In the genomic region with DNA sequence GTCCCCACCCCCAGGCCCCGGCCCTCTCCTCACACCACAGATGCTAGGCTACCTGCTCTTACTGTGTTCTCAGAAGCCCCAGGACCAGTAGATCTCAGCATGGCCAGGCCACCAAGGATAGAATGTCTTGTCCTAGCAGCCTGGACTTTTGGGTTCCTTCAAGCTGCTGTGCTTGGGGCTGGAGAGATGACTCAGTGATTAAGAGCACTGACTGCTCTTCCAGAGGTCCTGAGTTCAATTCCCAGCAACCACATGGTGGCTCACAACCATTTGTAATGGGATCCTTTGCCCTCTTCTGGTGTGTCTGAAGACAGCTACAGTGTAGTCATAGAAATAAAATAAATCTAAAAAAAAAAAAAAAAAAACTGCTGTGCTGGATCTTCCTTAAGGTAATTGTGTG, we compare ENCODE assay signal across 17 mouse cellular contexts. TPM values are rescaled to one million over a fixed set of nuclear protein-coding genes. Genes with fewer than 3 reads are reported as not detected.
DNase-seq lines count a peak whose midpoint lies in the region; ATAC-seq and TF ChIP-seq lines count a peak whose summit lies in the region.
"Not testable (repeated sequence)": the region's sequence is repeated elsewhere in the genome, so short reads cannot be mapped to it uniquely, and the experiment has no call there.
"Had no signal": no experiment of that assay in that cellular context is flagged by ENCODE, and none has a peak within 500 bp of the region (broad histone marks: within the 10 kb centered on the region; RNA-seq: fewer than 3 reads in every experiment).

A gene (minus strand): TSS at position 101 of the 400 bp plus-strand sequence.

- not testable (repeated sequence) for DNase-seq in lung, adult 2 months; stomach, postnatal 0 days (ENCODE audit: low spot score)

- TF ChIP-seq POLR2A in bone marrow macrophage, adult 2 months (IDR thresholded peaks at IDR 0.05; ENCODE audit: borderline replicate concordance, low read depth, low read length); lung, adult 2 months (IDR thresholded peaks at IDR 0.05; ENCODE audit: borderline replicate concordance, extremely low read depth, low read depth, low read length): not testable (repeated sequence)

- ATAC-seq in erythroid progenitor cell, adult 5-6 weeks (replicated peaks; ENCODE audit: low FRiP score, poor library complexity, severe bottlenecking); granulocyte monocyte progenitor cell, adult 5-6 weeks (replicated peaks; ENCODE audit: poor library complexity, severe bottlenecking); liver, embryonic 15.5 days (ENCODE audit: insufficient read depth); megakaryocyte progenitor cell, adult 5-6 weeks (replicated peaks; ENCODE audit: poor library complexity); neutrophil, adult 5-6 weeks (ENCODE audit: extremely low read depth, insufficient number of reproducible peaks, low FRiP score, poor library complexity, severe bottlenecking); stomach, postnatal 0 days (ENCODE audit: low FRiP score, low TSS enrichment): not testable (repeated sequence)

- H3K27ac ChIP-seq in bone marrow macrophage, adult 2 months (ENCODE audit: insufficient read depth, low read depth, low read length) = peak within 1 kb of the TSS; percentile 98
- H3K27ac ChIP-seq in liver, embryonic 15.5 days (replicated peaks) = peak within 1 kb of the TSS; percentile 55; the same call in 1 of the 2 replicates
- H3K27ac ChIP-seq in stomach, postnatal 0 days (replicated peaks) = 0 out of 2 replicates have a peak within 1 kb of the TSS, but pooled peaks have one; percentile 4

- peak within 1 kb of the TSS; percentile 34 for H3K4me3 ChIP-seq in bone marrow macrophage, adult 2 months (ENCODE audit: insufficient read depth, low read length)
- not testable (repeated sequence) for H3K4me3 ChIP-seq in liver, embryonic 15.5 days (replicated peaks); lung, adult 2 months (replicated peaks; ENCODE audit: extremely low read depth, low read depth, low read length); stomach, postnatal 0 days (ENCODE audit: low read depth, low read length)

- not testable (repeated sequence) for H3K27me3 ChIP-seq in liver, embryonic 15.5 days; stomach, postnatal 0 days (ENCODE audit: control insufficient read depth, insufficient read depth, low read length)

- TF ChIP-seq CTCF in bone marrow macrophage, adult 2 months (IDR thresholded peaks at IDR 0.05; ENCODE audit: low read depth, low read length); lung, adult 2 months (IDR thresholded peaks at IDR 0.05; ENCODE audit: insufficient read depth, low read length); stomach, postnatal 0 days (IDR thresholded peaks at IDR 0.05; ENCODE audit: low read depth): not testable (repeated sequence)

- H3K4me2 ChIP-seq in liver, embryonic 15.5 days; stomach, postnatal 0 days (replicated peaks; ENCODE audit: low read depth): not testable (repeated sequence)

- not testable (repeated sequence) for H3K36me3 ChIP-seq in liver, embryonic 15.5 days (replicated peaks); stomach, postnatal 0 days (ENCODE audit: control insufficient read depth, insufficient read depth, low read length)

- not testable (repeated sequence) for TF ChIP-seq EP300 in stomach, postnatal 0 days (optimal IDR thresholded peaks at IDR 0.05)

- H3K9ac ChIP-seq in liver, embryonic 15.5 days; stomach, postnatal 0 days (ENCODE audit: low read length): not testable (repeated sequence)

- 50% methylated on average over 1 of the region's 1 CpGs for WGBS in liver, embryonic 15.5 days (ENCODE audit: insufficient replicate concordance)
- WGBS in lung, adult 2 months = 86% methylated on average over 1 of the region's 1 CpGs
- 80% methylated on average over 1 of the region's 1 CpGs for WGBS in stomach, postnatal 0 days

- H3K4me1 ChIP-seq in bone marrow macrophage, adult 2 months (ENCODE audit: control insufficient read depth, insufficient read depth, low read length) = peaks cover 71% of the 10 kb centered on the region
- H3K4me1 ChIP-seq in liver, embryonic 15.5 days (replicated peaks) = peaks cover 19% of the 10 kb centered on the region
- H3K4me1 ChIP-seq in lung, adult 2 months (ENCODE audit: control insufficient read depth, insufficient read depth, low read length); stomach, postnatal 0 days (replicated peaks; ENCODE audit: control insufficient read depth, insufficient read depth): not testable (repeated sequence)

- H3K9me3 ChIP-seq in liver, embryonic 15.5 days (replicated peaks); stomach, postnatal 0 days (ENCODE audit: control insufficient read depth, low read length): not testable (repeated sequence)

RNA-seq across cellular contexts. Expression of the gene that starts here (rescaled TPM):
- 31.9 and 45.4 TPM in 2 replicates for polyA plus RNA-seq in bone marrow macrophage, adult 2 months (2012; ENCODE audit: insufficient read depth, insufficient read length, missing spikeins)
- total RNA-seq in erythroid progenitor cell, adult 5-6 weeks (2015; ENCODE audit: low replicate concordance) = 172 and 212 TPM in 2 replicates
- 65.6 and 95.9 TPM in 2 replicates for total RNA-seq in erythroid progenitor cell, adult 5-6 weeks (2017; ENCODE audit: low replicate concordance)
- total RNA-seq in granulocyte monocyte progenitor cell, adult 5-6 weeks (2014; fragmentation: Nextera tagmentation) = 17.9 and 48.1 TPM in 2 replicates
- 22.5 and 42.5 TPM in 2 replicates for total RNA-seq in granulocyte monocyte progenitor cell, adult 5-6 weeks (2017)
- 23.2 and 25.7 TPM in 2 replicates for polyA plus RNA-seq in liver, embryonic 15.5 days (2015; fragmentation: Nextera tagmentation; extraction: Ambion mirVana)
- polyA plus RNA-seq in lung, adult 2 months (2012; rRNA removed) = 10.6 and 24.3 TPM in 2 replicates
- 81.7 and 90.1 TPM in 2 replicates for total RNA-seq in megakaryocyte progenitor cell, adult 5-6 weeks (2015)
- total RNA-seq in megakaryocyte progenitor cell, adult 5-6 weeks (2017) = 37.7 and 55.9 TPM in 2 replicates
- 105 and 120 TPM in 2 replicates for total RNA-seq in neutrophil, adult 5-6 weeks (2017)
- polyA plus RNA-seq in stomach, postnatal 0 days (2015; fragmentation: Nextera tagmentation; extraction: Ambion mirVana) = 0.40 and 0.63 TPM in 2 replicates
- total RNA-seq: CH12.LX; G1E; gastrocnemius, postnatal 36 days; heart, adult 18-20 months had no signal
- polyA plus RNA-seq: embryonic facial prominence, embryonic 11.5 days; forebrain, embryonic 12.5 days; forebrain, embryonic 15.5 days; G1E; heart, embryonic 12.5 days; hindbrain, embryonic 11.5 days had no signal

Comparison
In these comparisons a context has a peak if more than half of its experiments do, and no peak if none do; other contexts are left out.
1. H3K27ac ChIP-seq: peak in every context shown above with its lines; median percentile 98 in bone marrow macrophage, adult 2 months; 55 in liver, embryonic 15.5 days; 4 in stomach, postnatal 0 days.